Mouse (Mus musculus) midbrain, embryonic 12.5 days (tissue): ENCODE results near the gene Vars2. TPM values are rescaled to one million over a fixed set of nuclear protein-coding genes. Genes with fewer than 3 reads are reported as not detected.

Experiments
- ATAC-seq: fragments of 200-750 bp; cut with Nextera tagmentation; 2 replicates; pipeline ENCODE4 v1.8.0; 2017; ENCODE audit warnings: low read depth, moderate TSS enrichment, moderate library complexity; ENCODE audit not compliant: low FRiP score
- H3K27ac ChIP-seq: fragments of 300-500 bp; sonication (generic); replicated peaks from 2 replicates; pipeline ENCODE4 v1.5.1; 2016; ENCODE audit warnings: mild to moderate bottlenecking
- H3K27me3 ChIP-seq: fragments of 300-500 bp; sonication (generic); 2 replicates; pipeline ENCODE4 v1.6.1; 2016; ENCODE audit warnings: mild to moderate bottlenecking
- H3K36me3 ChIP-seq: fragments of 300-500 bp; sonication (generic); 2 replicates; pipeline ENCODE4 v1.6.1; 2016
- H3K4me1 ChIP-seq: fragments of 300-500 bp; sonication (generic); 2 replicates; pipeline ENCODE4 v1.6.1; 2016
- H3K4me2 ChIP-seq: fragments of 300-500 bp; sonication (generic); replicated peaks from 2 replicates; pipeline ENCODE4 v1.6.1; 2016; ENCODE audit warnings: mild to moderate bottlenecking, moderate library complexity
- H3K4me3 ChIP-seq: fragments of 300-500 bp; sonication (generic); 2 replicates; pipeline ENCODE4 v1.5.1; 2016; ENCODE audit warnings: mild to moderate bottlenecking
- H3K9ac ChIP-seq: fragments of 300-500 bp; sonication (generic); replicated peaks from 2 replicates; pipeline ENCODE4 v1.6.1; 2016; ENCODE audit warnings: mild to moderate bottlenecking, moderate library complexity
- H3K9me3 ChIP-seq: fragments of 300-500 bp; sonication (generic); 2 replicates; pipeline ENCODE4 v1.6.1; 2016; ENCODE audit warnings: mild to moderate bottlenecking
- WGBS: fragments of 180-500 bp; shearing (Covaris S2); methylation state at CpG from one replicate; pipeline ENCODE4 v1.1.7; 2016; 5-methylcytosine and 5-hydroxymethylcytosine counted together
- polyA plus RNA-seq: library from polyadenylated mRNA; unstranded; fragments of >200 nt; fragmentation: Nextera tagmentation; extraction: Ambion mirVana; gene quantifications from 2 replicates; pipeline ENCODE4 v1.2.1, GENCODE M21; 2016

The Vars2 gene
- polyA plus RNA-seq, 1 experiment from 2014 or later = 18.7 TPM

DNA sequence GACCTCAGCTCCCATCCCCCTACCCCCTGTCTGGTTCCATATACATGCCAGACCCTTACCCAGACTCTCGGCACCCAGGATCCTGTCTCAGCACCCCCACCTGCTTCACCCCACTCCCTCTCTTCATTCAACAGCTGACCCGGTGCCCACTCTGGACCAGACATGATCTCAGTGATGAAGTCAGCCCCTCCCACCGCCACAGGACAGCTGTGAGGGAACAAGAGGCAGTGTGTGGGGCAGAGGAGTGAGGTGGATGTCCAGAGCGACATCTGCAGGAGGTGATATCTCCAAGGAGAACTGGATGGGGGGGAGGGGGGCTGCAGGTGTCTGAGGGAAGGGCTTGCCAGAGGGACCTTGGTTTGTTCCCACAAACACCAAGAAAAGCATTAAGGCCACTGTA is 24.4 kb upstream of the Vars2 start:
- no peak overlapping the region for H3K4me2 ChIP-seq
- H3K4me3 ChIP-seq = no peak overlapping the region
- no peak overlapping the region for H3K9ac ChIP-seq
- no peak for ATAC-seq
- peaks cover 4% of the 10 kb centered on the region for H3K4me1 ChIP-seq
- peaks cover 87% of the 10 kb centered on the region for H3K36me3 ChIP-seq
- 85% methylated on average over 4 of the region's 4 CpGs for WGBS
- no peak overlapping the region for H3K27ac ChIP-seq
- no peaks in the 10 kb centered on the region for H3K9me3 ChIP-seq
- H3K27me3 ChIP-seq = 0 out of 2 replicates have a peak, but pooled peaks cover 3% of the 10 kb centered on the region

GRCm38 (mm10) chr17:35689936-35690645 is 22.7 kb upstream of the Vars2 start:
- Histone ChIP-seq H3K4me2 (no peak overlapping the region), H3K27me3 (0 out of 2 replicates have a peak, but pooled peaks cover 3% of the 10 kb centered on the region), H3K36me3 (peaks cover 93% of the 10 kb centered on the region), H3K4me1 (peaks cover 16% of the 10 kb centered on the region), H3K4me3 (no peak overlapping the region), H3K27ac (0 out of 2 replicates have a peak overlapping the region, but pooled peaks have one; percentile 15), H3K9ac (no peak overlapping the region), H3K9me3 (no peaks in the 10 kb centered on the region)
- no peak for ATAC-seq
- 93% methylated on average over 18 of the region's 18 CpGs for WGBS

DNA sequence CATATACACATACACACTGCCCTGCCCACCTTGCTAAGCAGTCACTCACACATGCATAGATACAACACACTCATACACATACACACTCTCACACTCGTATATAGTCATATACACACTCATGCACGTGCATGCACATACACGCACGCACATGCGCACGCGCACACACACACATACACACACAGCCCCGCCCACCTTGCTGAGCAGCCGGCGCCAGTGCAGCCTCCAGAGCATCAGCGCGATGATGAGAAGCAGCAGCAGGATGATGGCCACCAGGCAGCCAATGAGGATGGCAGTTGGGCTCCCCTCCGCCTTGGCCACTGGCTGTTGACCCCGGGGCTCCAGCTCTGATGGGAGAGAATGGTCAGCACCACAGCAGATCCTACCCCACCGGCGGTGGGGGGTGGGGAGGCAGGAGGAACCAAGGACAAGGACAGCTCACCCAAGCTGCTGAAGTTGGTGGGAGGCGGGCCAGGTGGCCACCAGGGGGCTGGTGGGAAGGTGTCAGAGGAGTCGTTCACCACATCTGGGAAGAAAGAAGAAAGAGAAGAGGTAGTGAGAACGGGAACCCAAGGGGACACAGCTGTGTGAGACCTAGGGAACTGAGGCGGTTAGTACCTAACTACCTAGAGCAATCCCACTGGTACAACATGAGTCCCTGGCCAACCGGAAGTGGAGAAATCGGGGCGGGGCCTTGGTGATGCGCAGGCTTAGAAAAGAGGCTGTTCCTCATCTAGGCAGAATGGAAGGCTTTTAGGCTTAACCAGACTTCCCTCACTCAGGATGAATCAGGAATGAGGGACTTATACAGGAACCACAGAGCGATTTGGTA is 21.2 kb upstream of the Vars2 start:
- peaks cover 17% of the 10 kb centered on the region for H3K4me1 ChIP-seq
- no peaks in the 10 kb centered on the region for H3K9me3 ChIP-seq
- no peak overlapping the region for H3K4me2 ChIP-seq
- H3K4me3 ChIP-seq = no peak overlapping the region
- H3K9ac ChIP-seq = no peak overlapping the region
- no peak overlapping the region for H3K27ac ChIP-seq
- H3K36me3 ChIP-seq = peaks cover 100% of the 10 kb centered on the region
- H3K27me3 ChIP-seq = 0 out of 2 replicates have a peak, but pooled peaks cover 3% of the 10 kb centered on the region
- 90% methylated on average over 25 of the region's 25 CpGs for WGBS
- no peak for ATAC-seq

DNA sequence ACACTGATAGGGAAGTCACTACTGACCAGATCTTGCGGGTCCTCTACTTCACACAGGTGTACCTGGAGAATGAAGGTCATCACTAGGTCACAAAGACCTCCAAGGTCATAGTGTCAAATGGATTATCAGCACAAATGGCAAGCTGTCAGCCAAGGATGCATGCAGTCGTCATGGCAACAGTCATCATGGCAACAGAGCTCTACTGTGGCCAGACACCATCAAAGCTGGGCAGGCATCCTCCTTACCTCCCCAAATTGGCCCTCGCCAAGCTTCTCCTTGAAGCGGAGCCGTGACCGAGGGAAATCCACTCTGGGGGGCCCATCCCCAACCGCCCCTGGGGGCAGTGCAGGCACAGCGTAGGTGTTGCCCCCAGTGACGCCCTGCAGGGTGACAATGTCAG is 17.7 kb upstream of the Vars2 start:
- no peak overlapping the region for H3K4me3 ChIP-seq
- no peak for ATAC-seq
- no peak overlapping the region for H3K4me2 ChIP-seq
- H3K4me1 ChIP-seq = peaks cover 17% of the 10 kb centered on the region
- H3K9me3 ChIP-seq = no peaks in the 10 kb centered on the region
- 0 out of 2 replicates have a peak overlapping the region, but pooled peaks have one; percentile 15 for H3K9ac ChIP-seq
- H3K36me3 ChIP-seq = peaks cover 99% of the 10 kb centered on the region
- H3K27ac ChIP-seq = peak overlapping the region; percentile 72
- H3K27me3 ChIP-seq = no peaks in the 10 kb centered on the region
- WGBS = 47% methylated on average over 9 of the region's 9 CpGs

DNA sequence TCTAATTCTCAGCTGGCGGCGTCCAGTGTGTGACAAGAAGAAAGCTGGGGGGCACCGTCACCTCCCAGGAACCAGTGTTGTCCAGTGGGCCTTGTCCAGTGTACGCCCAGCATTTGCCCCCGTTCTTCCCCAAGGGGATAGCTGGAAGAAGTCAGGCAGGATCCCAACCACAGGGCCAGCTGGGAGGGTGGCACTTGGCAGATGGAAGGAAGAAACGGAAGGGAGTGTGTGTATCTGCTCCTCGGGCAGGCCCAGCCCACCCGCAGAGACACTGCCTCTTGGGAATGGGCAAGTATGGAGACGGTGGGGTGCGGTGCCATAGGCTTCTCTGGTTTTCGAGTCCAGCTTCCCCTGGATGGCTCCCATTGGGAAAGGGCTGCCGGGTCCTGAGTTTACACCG is 14.6 kb upstream of the Vars2 start:
- no peak overlapping the region for H3K9ac ChIP-seq
- H3K9me3 ChIP-seq = no peaks in the 10 kb centered on the region
- H3K27me3 ChIP-seq = no peaks in the 10 kb centered on the region
- H3K36me3 ChIP-seq = peaks cover 69% of the 10 kb centered on the region
- peak overlapping the region; percentile 30; the same call in 1 of the 2 replicates for H3K27ac ChIP-seq
- no peak overlapping the region for H3K4me3 ChIP-seq
- no peak for ATAC-seq
- H3K4me2 ChIP-seq = no peak overlapping the region
- H3K4me1 ChIP-seq = peaks cover 17% of the 10 kb centered on the region
- 86% methylated on average over 13 of the region's 13 CpGs for WGBS

DNA sequence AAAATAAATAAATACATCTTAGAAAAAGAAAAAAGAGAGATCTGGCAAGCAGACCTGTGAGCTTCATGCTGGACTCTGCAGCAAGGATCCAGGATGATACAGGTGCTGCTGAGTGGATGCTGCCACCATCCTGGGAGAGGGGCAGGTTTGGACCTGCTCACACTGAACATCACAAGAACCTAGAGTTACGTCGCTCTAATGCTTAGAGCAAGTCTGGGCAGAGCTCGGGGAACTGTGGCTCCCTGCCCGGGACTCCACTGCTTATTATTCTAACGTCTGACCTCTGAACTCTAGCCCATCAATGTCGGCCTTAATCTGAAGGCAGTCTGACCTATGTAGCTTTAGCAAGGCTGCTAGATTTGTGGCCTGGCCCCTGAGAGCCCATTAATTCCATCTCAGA is 13.2 kb upstream of the Vars2 start:
- ATAC-seq = 0 out of 2 replicates have a peak, but pooled peaks have one; percentile 17
- H3K9me3 ChIP-seq = no peaks in the 10 kb centered on the region
- H3K4me2 ChIP-seq = no peak overlapping the region
- H3K4me1 ChIP-seq = peaks cover 6% of the 10 kb centered on the region; the same call in 1 of the 2 replicates
- H3K27ac ChIP-seq = 0 out of 2 replicates have a peak overlapping the region, but pooled peaks have one; percentile 4
- WGBS = 33% methylated on average over 6 of the region's 6 CpGs
- peaks cover 55% of the 10 kb centered on the region for H3K36me3 ChIP-seq
- no peaks in the 10 kb centered on the region for H3K27me3 ChIP-seq
- H3K4me3 ChIP-seq = no peak overlapping the region
- no peak overlapping the region for H3K9ac ChIP-seq

DNA sequence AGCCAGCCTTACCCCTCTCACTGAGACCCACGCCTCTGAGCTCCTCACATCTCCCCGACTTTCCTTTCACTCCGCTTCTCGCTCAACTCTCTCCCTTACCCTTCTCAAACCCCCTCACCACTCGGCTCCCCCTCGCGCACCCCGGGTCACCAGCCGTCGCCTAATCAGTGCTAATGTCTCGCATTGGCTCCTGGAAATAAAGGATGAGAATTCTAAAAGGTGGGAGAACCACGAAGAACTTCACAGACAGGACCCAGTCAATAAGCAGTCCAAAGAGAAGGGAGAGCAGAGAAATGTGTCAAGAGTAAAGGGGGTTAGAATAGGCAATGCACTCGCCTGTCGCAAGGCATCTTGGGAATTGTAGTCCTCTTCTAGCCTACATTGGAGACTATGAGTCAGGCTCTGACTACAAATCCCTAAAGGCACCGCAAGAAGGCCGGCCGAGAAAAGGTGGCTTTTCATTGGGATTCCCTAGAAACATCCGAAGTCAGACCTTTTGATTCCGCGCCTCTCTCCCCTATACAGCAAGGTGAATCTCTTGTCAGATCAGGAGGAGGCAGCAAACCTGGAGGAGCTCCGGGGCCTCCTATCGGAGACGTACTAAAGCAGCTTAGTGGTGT is 6.1 kb upstream of the Vars2 start, which contains the start of gene Gtf2h4:
Gene Gtf2h4 (minus strand): TSS at position 324 of the 620 bp plus-strand sequence.
- Histone ChIP-seq H3K27ac (0 out of 2 replicates have a peak within 1 kb of the TSS, but pooled peaks have one; percentile 30), H3K9ac (peak within 1 kb of the TSS; percentile 84), H3K9me3 (no peaks in the 10 kb centered on the region), H3K36me3 (peaks cover 4% of the 10 kb centered on the region; the same call in 1 of the 2 replicates), H3K4me1 (peaks cover 9% of the 10 kb centered on the region; the same call in 1 of the 2 replicates), H3K4me2 (peak within 1 kb of the TSS; percentile 89), H3K4me3 (peak within 1 kb of the TSS; percentile 71), H3K27me3 (no peaks in the 10 kb centered on the region)
- peak; percentile 95 for ATAC-seq
- 2% methylated on average over 23 of the region's 23 CpGs for WGBS

GRCm38 (mm10) chr17:35672527-35672926 is 5.1 kb upstream of the Vars2 start:
- Histone ChIP-seq H3K36me3 (peaks cover 4% of the 10 kb centered on the region; the same call in 1 of the 2 replicates), H3K27me3 (no peaks in the 10 kb centered on the region), H3K9me3 (no peaks in the 10 kb centered on the region), H3K4me2 (peak overlapping the region; percentile 89), H3K27ac (no peak overlapping the region), H3K4me1 (peaks cover 17% of the 10 kb centered on the region), H3K4me3 (peak overlapping the region; percentile 71; the same call in 1 of the 2 replicates), H3K9ac (no peak overlapping the region)
- no peak for ATAC-seq
- WGBS = 91% methylated on average over 6 of the region's 6 CpGs

DNA sequence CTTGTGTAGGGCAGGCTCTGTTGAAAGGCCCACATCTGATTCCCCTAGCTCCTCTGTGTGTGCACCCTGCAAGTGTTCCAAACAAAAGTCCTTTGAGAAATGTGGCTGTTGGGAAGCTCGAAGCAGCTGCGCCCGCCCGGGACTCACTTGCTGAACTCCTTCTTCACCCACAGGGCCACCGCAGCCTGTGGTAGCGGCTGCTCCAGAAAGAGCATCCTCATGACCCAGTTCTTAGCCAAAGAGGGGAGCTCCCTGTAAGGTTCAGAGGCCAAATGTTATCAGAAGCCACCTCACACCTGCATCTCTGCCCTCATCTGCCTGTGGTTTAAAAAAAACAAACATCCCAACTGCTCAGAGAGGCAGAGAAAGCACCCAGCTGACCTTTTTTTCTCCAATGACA is 4.5 kb upstream of the Vars2 start:
- no peaks in the 10 kb centered on the region for H3K9me3 ChIP-seq
- no peak overlapping the region for H3K4me2 ChIP-seq
- H3K4me3 ChIP-seq = no peak overlapping the region
- H3K27me3 ChIP-seq = no peaks in the 10 kb centered on the region
- WGBS = 90% methylated on average over 6 of the region's 6 CpGs
- H3K27ac ChIP-seq = no peak overlapping the region
- H3K9ac ChIP-seq = no peak overlapping the region
- peaks cover 20% of the 10 kb centered on the region for H3K4me1 ChIP-seq
- H3K36me3 ChIP-seq = peaks cover 4% of the 10 kb centered on the region; the same call in 1 of the 2 replicates
- no peak for ATAC-seq

DNA sequence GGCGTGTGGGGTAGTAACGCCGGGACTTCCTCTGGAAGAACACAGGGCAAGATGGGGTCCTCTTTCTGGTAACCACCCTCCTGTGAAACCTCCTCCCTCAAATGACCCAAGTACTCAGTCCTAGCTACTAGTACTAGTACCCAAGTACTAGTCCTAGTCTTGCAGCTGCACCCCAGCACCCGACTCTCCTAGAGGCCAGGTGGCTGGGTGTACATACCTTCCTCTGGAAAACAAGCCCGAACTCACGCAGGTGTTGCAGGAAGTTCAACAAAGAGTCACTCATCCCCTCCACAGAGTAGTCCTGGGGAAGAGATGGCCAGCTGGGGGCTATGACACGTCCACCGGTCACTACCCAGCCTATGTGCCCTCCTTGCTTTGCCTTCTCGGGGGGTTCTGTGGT is 2.3 kb upstream of the Vars2 start:
- H3K27ac ChIP-seq = no peak overlapping the region
- H3K9me3 ChIP-seq = no peaks in the 10 kb centered on the region
- no peak overlapping the region for H3K4me2 ChIP-seq
- H3K27me3 ChIP-seq = no peaks in the 10 kb centered on the region
- H3K4me1 ChIP-seq = peaks cover 30% of the 10 kb centered on the region
- no peak overlapping the region for H3K9ac ChIP-seq
- ATAC-seq = no peak
- 96% methylated on average over 9 of the region's 9 CpGs for WGBS
- H3K4me3 ChIP-seq = no peak overlapping the region
- H3K36me3 ChIP-seq = peaks cover 4% of the 10 kb centered on the region; the same call in 1 of the 2 replicates

GRCm38 (mm10) chr17:35666851-35667256 is 538 bp downstream of the Vars2 start:
- peak overlapping the region; percentile 77 for H3K27ac ChIP-seq
- H3K4me2 ChIP-seq = peak overlapping the region; percentile 88
- ATAC-seq = peak; percentile 65; the same call in 1 of the 2 replicates
- H3K9ac ChIP-seq = peak overlapping the region; percentile 82
- H3K4me1 ChIP-seq = peaks cover 21% of the 10 kb centered on the region
- peak overlapping the region; percentile 63 for H3K4me3 ChIP-seq
- WGBS = 5% methylated on average over 13 of the region's 13 CpGs
- H3K27me3 ChIP-seq = no peaks in the 10 kb centered on the region
- H3K36me3 ChIP-seq = peaks cover 23% of the 10 kb centered on the region
- H3K9me3 ChIP-seq = no peaks in the 10 kb centered on the region
